Mouse (Mus musculus) olfactory bulb, adult 2 months (tissue): ENCODE data around the gene Gbe1. TPM values are rescaled to one million over a fixed set of nuclear protein-coding genes. Genes with fewer than 3 reads are reported as not detected.

Experiments used
- H3K27ac ChIP-seq: fragments of 200-500 bp; 2 replicates; pipeline ENCODE4 v1.5.1; 2012; ENCODE audit warnings: low read depth, low read length; ENCODE audit not compliant: insufficient read depth
- H3K4me1 ChIP-seq: fragments of 200-500 bp; 2 replicates; pipeline ENCODE4 v1.6.1; 2012; ENCODE audit warnings: low read length; ENCODE audit not compliant: control insufficient read depth, insufficient read depth
- H3K4me3 ChIP-seq: fragments of 200-500 bp; 2 replicates; pipeline ENCODE4 v1.5.1; 2012; ENCODE audit warnings: mild to moderate bottlenecking, low read depth, low read length, moderate library complexity; ENCODE audit not compliant: insufficient read depth
- CTCF ChIP-seq: fragments of 200-500 bp; IDR thresholded peaks from 2 replicates; pipeline ENCODE4 v1.5.1; 2012; ENCODE audit warnings: low read depth, mild to moderate bottlenecking, low read length, moderate library complexity; ENCODE audit not compliant: insufficient read depth
- POLR2A ChIP-seq: fragments of 200-500 bp; IDR thresholded peaks from 2 replicates; pipeline ENCODE4 v1.6.1; 2012; ENCODE audit warnings: mild to moderate bottlenecking, low read depth, low read length, moderate library complexity; ENCODE audit not compliant: insufficient read depth
- whole genome bisulfite sequencing: fragments of 180-500 bp; shearing (Covaris S2); methylation state at CpG from one replicate; pipeline ENCODE4 v1.1.7; 2018; 5-methylcytosine and 5-hydroxymethylcytosine counted together
- polyA plus RNA-seq: library from polyadenylated mRNA; stranded (reverse); fragments of >200 nt; gene quantifications from 2 replicates; pipeline ENCODE4 v1.2.4, GENCODE M21; 2012; ENCODE audit warnings: low replicate concordance; ENCODE audit not compliant: missing spikeins, insufficient read depth, insufficient read length

Gene Gbe1
- polyA plus RNA-seq, 1 experiment: not detected

DNA sequence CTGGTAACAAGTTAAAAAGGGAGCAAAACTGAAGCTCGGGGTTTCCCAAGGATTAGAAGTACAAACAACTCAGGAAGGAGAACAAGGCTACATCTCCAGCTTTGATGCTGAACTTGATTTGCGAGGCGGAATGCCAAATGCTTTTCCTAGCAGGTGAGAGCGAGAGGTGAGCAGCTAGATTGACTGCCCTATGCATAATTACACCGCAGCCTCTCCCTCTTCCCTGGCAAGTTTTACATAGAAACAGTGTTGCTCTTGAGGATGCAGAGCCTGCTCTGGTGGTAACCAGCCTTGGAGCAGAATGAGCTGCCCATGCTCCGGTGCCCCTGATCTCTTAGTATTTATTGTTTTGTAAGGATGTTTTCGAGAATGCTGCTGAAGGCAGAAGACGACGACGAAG is 31.9 kb downstream of the Gbe1 start:
- Histone ChIP-seq H3K4me1 (no peaks in the 10 kb centered on the region), H3K4me3 (no peak overlapping the region), H3K27ac (no peak overlapping the region)
- 42% methylated on average over 10 of the region's 10 CpGs for WGBS
- TF ChIP-seq POLR2A (no peak), CTCF (no peak)

DNA sequence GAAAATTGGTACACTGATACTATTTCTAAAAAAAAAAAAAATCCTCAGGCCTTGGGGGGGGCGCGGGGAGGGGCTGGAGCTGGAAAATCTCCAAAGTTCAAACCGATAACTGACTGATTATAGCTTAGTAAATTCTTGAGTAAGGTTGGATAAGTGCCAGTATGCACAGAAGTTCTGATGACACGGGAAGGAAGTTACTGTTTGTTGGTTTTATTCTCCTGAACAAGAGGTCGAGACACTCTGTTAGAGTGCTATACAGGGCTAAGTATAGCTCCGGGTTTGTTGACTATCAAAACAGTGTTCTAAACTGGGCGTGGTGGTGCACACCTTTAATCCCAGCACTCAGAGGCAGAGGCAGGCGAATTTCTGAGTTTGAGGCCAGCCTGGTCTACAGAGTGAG is 36.3 kb downstream of the Gbe1 start:
- H3K4me1 ChIP-seq: no peaks in the 10 kb centered on the region
- 70% methylated on average over 8 of the region's 8 CpGs for WGBS
- no peak overlapping the region for H3K4me3 ChIP-seq
- H3K27ac ChIP-seq: no peak overlapping the region
- TF ChIP-seq POLR2A (no peak), CTCF (no peak)

DNA sequence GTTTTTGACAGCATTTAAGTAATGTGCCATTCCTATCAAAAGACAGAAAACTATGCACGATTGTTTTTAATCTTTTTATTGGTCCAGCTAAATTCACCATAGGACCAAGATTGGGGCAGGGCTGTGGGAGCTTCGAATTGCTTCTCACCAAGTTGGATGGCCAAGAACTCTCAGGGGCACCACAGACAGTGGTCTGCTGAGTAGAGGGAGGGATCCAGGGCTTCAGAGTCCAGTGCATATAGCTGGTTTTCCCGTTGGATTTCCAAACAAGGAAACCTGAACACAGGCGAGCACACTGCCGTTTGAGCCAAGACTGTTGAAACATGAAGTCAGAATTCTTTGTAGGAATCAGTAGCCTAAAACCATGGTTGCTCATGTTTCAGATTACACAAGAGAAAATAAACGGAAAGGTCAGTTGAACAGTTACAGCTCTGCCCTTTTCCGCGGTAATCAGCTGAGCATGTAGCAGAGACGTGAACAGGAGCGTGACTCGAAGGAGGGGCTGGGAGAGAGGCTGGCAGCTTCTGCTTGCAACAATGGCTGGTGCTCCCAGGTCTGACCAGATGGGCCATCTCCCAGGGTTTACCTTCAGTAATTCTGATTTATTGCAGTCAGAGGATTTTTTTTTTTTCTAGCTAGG is 38.0 kb downstream of the Gbe1 start:
- Histone ChIP-seq H3K4me3 (no peak overlapping the region), H3K4me1 (no peaks in the 10 kb centered on the region), H3K27ac (no peak overlapping the region)
- WGBS: 82% methylated on average over 11 of the region's 11 CpGs
- TF ChIP-seq POLR2A: no peak
- no peak for TF ChIP-seq CTCF

DNA sequence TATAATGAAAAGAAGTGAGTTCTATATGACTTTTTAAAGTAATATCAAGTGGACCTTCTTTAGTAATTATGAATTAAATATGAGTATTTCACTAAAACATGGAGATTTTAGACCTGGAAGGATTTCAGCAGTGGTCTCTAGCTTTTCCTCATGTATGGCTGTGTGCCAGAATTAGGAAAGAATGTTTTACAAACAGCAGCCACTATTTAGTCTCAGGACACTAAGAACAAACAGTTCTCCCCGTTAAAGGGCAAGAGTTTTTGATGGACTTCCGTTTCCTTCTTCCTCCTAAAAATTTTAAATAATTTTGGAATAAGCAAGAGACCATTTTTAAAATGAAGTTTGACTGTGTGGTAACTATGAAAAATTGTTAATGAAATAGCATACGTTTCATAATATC is 38.8 kb downstream of the Gbe1 start:
- no peaks in the 10 kb centered on the region for H3K4me1 ChIP-seq
- no peak for TF ChIP-seq CTCF
- no peak for TF ChIP-seq POLR2A
- H3K27ac ChIP-seq: no peak overlapping the region
- 51% methylated on average over 3 of the region's 3 CpGs for WGBS
- H3K4me3 ChIP-seq: no peak overlapping the region

DNA sequence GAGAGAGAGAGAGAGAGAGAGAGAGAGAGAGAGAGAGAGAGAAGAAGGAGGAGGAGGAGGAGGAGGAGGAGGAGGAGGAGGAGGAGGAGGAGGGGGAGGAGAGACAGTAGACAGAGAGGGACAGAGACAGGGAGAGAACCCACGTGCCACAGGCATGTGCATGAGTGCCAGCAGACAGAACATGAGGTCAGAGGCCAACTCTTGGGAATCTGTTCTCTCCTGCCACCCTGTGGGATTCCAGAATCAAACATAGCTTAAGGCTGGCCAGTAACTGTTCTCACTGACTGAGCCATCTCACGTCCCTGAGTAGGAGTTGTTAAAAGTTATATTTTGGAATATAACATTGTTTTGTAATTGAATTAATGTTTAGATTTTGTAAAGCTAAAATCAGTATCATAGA is 39.3 kb downstream of the Gbe1 start:
- no peak overlapping the region for H3K27ac ChIP-seq
- H3K4me1 ChIP-seq: no peaks in the 10 kb centered on the region
- H3K4me3 ChIP-seq: no peak overlapping the region
- WGBS: 52% methylated on average over 2 of the region's 2 CpGs
- TF ChIP-seq CTCF (no peak), POLR2A (no peak)

DNA sequence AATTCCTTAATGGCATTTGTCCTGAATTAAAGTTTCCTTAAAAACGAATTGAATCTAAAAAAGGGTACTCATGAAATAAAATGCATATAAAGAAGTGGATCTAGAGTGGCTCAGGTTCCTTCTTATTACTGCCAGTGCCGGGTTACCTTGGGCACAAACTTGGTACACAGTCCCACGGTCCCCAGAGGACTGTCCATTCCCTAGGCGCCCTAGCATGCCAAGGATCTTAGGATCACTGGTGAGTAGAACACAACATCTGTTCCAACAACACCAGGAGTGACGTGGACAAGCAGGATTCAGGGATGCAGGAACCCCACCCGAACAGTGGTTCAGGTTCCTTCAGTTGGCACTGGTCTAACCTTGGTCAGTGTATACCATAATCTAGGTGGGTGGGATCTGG is 44.6 kb downstream of the Gbe1 start:
- no peak for TF ChIP-seq POLR2A
- no peak for TF ChIP-seq CTCF
- no peak overlapping the region for H3K27ac ChIP-seq
- WGBS: 94% methylated on average over 6 of the region's 6 CpGs
- no peak overlapping the region for H3K4me3 ChIP-seq
- no peaks in the 10 kb centered on the region for H3K4me1 ChIP-seq

DNA sequence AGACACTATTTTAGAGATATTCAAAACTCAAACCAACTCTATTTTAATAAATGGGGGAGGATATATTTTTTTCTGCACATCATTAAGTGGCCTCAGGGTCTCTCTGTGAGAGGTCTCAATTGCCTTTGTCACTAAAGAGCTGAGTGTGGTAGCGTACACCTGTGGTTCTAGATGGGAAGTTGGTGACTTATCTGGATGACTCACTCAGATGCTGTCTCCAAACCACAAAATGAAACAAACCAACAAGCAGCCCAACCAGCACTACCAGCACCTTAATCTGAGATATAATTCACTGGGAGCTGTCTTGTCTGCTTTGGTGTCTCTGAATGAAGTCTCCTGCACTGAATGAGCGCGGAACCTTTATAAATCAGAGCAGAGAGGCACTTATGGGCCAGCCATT is 51.5 kb downstream of the Gbe1 start:
- no peak for TF ChIP-seq CTCF
- 91% methylated on average over 3 of the region's 3 CpGs for WGBS
- Histone ChIP-seq H3K4me1 (no peaks in the 10 kb centered on the region), H3K4me3 (no peak overlapping the region), H3K27ac (no peak overlapping the region)

DNA sequence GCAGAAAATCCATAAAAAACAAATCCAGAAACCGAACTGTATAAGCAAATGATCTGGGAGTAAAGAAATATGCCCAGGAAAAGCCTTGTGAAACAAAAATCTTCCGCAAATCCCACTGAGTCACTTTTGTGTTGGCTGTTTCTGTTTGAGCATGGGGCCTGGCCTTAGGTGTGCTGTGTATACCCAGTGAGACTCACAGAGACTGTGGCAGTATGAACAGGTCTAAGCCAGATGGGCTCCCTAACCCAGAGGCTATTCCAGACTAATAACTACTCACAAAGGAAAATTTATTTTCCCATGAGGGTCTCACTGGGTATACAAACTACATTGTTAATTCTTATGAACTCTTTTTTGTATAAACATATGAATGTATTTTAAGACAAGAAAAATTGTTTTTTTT is 67.3 kb downstream of the Gbe1 start:
- Histone ChIP-seq H3K4me3 (no peak overlapping the region), H3K27ac (no peak overlapping the region), H3K4me1 (no peaks in the 10 kb centered on the region; the same call in 1 of the 2 replicates)
- TF ChIP-seq CTCF: no peak
- no peak for TF ChIP-seq POLR2A
- WGBS: 89% methylated on average over 2 of the region's 2 CpGs

DNA sequence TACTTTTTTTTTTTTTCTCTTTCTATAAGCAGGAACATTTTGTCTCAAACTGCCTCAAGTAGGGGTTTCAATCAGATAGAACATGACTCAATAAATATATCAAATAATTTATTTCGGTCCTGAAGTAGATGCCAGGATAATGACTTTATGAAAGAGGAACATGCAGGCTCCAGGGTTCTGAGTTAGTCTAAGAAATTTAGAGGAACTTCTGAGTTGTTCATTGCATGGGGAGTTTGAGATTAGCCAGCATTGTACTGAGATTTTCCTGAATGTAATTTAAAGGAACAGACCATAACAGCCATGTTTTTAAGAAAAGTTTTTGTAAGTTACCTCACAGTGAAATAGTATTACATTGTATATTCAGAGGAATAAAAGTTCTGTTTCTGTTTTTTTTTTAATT is 71.7 kb downstream of the Gbe1 start:
- Histone ChIP-seq H3K4me3 (no peak overlapping the region), H3K27ac (no peak overlapping the region), H3K4me1 (no peaks in the 10 kb centered on the region)
- WGBS: 98% methylated on average over 1 of the region's 1 CpGs
- no peak for TF ChIP-seq CTCF
- TF ChIP-seq POLR2A: no peak

DNA sequence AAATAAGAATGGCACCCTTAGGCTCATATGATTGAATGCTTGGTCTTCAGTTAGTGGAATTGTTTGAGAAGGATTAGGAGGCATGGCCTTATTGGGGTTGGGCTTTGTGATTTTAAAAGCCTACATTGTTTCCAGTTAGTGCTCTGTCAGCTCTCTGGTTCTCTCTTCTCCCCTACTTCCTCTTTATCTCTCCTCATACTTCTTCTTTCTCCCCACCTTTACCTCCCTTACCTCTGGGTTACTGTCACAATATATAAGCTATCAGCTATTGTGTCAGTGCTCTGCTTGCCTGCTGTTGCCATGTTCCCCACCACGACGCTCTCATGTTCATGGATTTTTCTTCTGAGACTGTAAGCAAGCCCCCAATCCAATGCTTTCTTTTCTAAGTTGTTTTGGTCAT is 73.6 kb downstream of the Gbe1 start:
- TF ChIP-seq POLR2A: no peak
- TF ChIP-seq CTCF: no peak

More for the DNA sequence above, 73.6 kb downstream of the Gbe1 start:
- 96% methylated on average over 2 of the region's 2 CpGs for WGBS
- no peak overlapping the region for H3K4me3 ChIP-seq
- H3K4me1 ChIP-seq: no peaks in the 10 kb centered on the region
- no peak overlapping the region for H3K27ac ChIP-seq
